Mouse (Mus musculus) embryonic facial prominence, embryonic 10.5 days (tissue): ENCODE measurements around the gene Olfr850. TPM values are rescaled to one million over a fixed set of nuclear protein-coding genes. Genes with fewer than 3 reads are reported as not detected.

Source experiments
- DNase-seq: peaks from one replicate; pipeline ENCODE4 v3.0.0-alpha.2; 2017; ENCODE audit warnings: low spot score
- H3K27ac ChIP-seq: fragments of 300-500 bp; sonication (generic); replicated peaks from 2 replicates; pipeline ENCODE4 v1.5.1; 2016; ENCODE audit warnings: mild to moderate bottlenecking
- H3K27me3 ChIP-seq: fragments of 300-500 bp; sonication (generic); replicated peaks from 2 replicates; pipeline ENCODE4 v1.6.1; 2016; ENCODE audit warnings: low read depth, mild to moderate bottlenecking; ENCODE audit not compliant: poor library complexity, severe bottlenecking
- H3K36me3 ChIP-seq: fragments of 300-500 bp; sonication (generic); replicated peaks from 2 replicates; pipeline ENCODE4 v1.6.1; 2016; ENCODE audit warnings: mild to moderate bottlenecking, moderate library complexity
- H3K4me1 ChIP-seq: fragments of 300-500 bp; sonication (generic); 2 replicates; pipeline ENCODE4 v1.6.1; 2016
- H3K4me3 ChIP-seq: fragments of 300-500 bp; sonication (generic); 2 replicates; pipeline ENCODE4 v1.5.1; 2016; ENCODE audit warnings: mild to moderate bottlenecking, moderate library complexity
- H3K9me3 ChIP-seq: fragments of 300-500 bp; sonication (generic); 2 replicates; pipeline ENCODE4 v1.6.1; 2016; ENCODE audit warnings: mild to moderate bottlenecking
- WGBS: fragments of 180-500 bp; shearing (Covaris S2); methylation state at CpG from one replicate; pipeline ENCODE4 v1.1.7; 2016; 5-methylcytosine and 5-hydroxymethylcytosine counted together
- polyA plus RNA-seq: library from polyadenylated mRNA; unstranded; fragments of >200 nt; fragmentation: Nextera tagmentation; extraction: Ambion mirVana; gene quantifications from 2 replicates; pipeline ENCODE4 v1.2.1, GENCODE M21; 2016

The Olfr850 gene
- not detected in 2 replicates for polyA plus RNA-seq

GRCm38 (mm10) chr9:19478148-19478547, at the start of gene Olfr850:
Olfr850 (minus strand) TSS chr9:19478248.
- no peak within 1 kb of the TSS for H3K4me3 ChIP-seq
- no peak for DNase-seq
- no peak within 1 kb of the TSS for H3K27ac ChIP-seq
- H3K27me3 ChIP-seq: no peaks in the 10 kb centered on the region
- no peaks in the 10 kb centered on the region for H3K36me3 ChIP-seq
- peaks cover 15% of the 10 kb centered on the region; the same call in 1 of the 2 replicates for H3K9me3 ChIP-seq
- H3K4me1 ChIP-seq: no peaks in the 10 kb centered on the region

- Histone ChIP-seq H3K27me3 (no peaks in the 10 kb centered on the region), H3K27ac (no peak within 1 kb of the TSS), H3K4me1 (no peaks in the 10 kb centered on the region), H3K4me3 (no peak within 1 kb of the TSS), H3K9me3 (peaks cover 24% of the 10 kb centered on the region), H3K36me3 (no peaks in the 10 kb centered on the region)
- no peak for DNase-seq
Observed at GRCm38 (mm10) chr9:19492995-19493394, 14.9 kb upstream of the Olfr850 start, which contains the start of gene Olfr851. Olfr851 (plus strand) TSS chr9:19493295.

- no peaks in the 10 kb centered on the region for H3K36me3 ChIP-seq
- no peak within 1 kb of the TSS for H3K27ac ChIP-seq
- no peak for DNase-seq
- no peaks in the 10 kb centered on the region for H3K27me3 ChIP-seq
- H3K4me1 ChIP-seq: no peaks in the 10 kb centered on the region
- peaks cover 42% of the 10 kb centered on the region for H3K9me3 ChIP-seq
- H3K4me3 ChIP-seq: no peak within 1 kb of the TSS
- 84% methylated on average over 2 of the region's 2 CpGs for WGBS
Observed at GRCm38 (mm10) chr9:19439966-19440365, 38.1 kb downstream of the Olfr850 start, which contains the start of gene Olfr849. Olfr849 (plus strand) TSS chr9:19440266.

Other genes starting within 250 kb of the Olfr850 start
- gene Olfr843, start 226.3 kb downstream of the Olfr850 start, polyA plus RNA-seq: not detected in 2 replicates
- gene Olfr844, start 161.9 kb downstream of the Olfr850 start, polyA plus RNA-seq: not detected in 2 replicates
- gene Olfr845, start 141.8 kb downstream of the Olfr850 start, polyA plus RNA-seq: not detected in 2 replicates
- gene Olfr846, start 114.2 kb downstream of the Olfr850 start, polyA plus RNA-seq: not detected in 2 replicates
- gene Olfr847, start 99.6 kb downstream of the Olfr850 start, polyA plus RNA-seq: not detected in 2 replicates
- not detected in 2 replicates for gene Olfr849, start 38.0 kb downstream of the Olfr850 start, polyA plus RNA-seq
- not detected in 2 replicates for gene Olfr851, start 15.0 kb upstream of the Olfr850 start, polyA plus RNA-seq
- not detected in 2 replicates for gene Olfr853, start 62.8 kb upstream of the Olfr850 start, polyA plus RNA-seq
- gene Olfr854, start 89.1 kb upstream of the Olfr850 start, polyA plus RNA-seq: not detected in 2 replicates
- gene Olfr855, start 104.4 kb upstream of the Olfr850 start, polyA plus RNA-seq: not detected in 2 replicates
- gene Zfp317, start 143.9 kb upstream of the Olfr850 start, polyA plus RNA-seq: 36.3 and 37.8 TPM in 2 replicates
- not detected in 2 replicates for gene Olfr857, start 231.2 kb upstream of the Olfr850 start, polyA plus RNA-seq